Mouse (Mus musculus) mouse embryonic stem cell (cell line): Measurements from ENCODE around the gene Psmd8.

ENCODE experiments used
- in situ Hi-C, 2 experiments: fragments of 300-500 bp; cut with MboI; formaldehyde crosslinking; loops; 1 replicate in 1 of 2; 3 replicates in 1 of 2; pipeline ENCODE4 v1.14.3; 2019 to 2020; ENCODE audit warnings: low sequenced_read_pairs in 2 of 2, low pct_unique_long_range_greater_than_20kb in 1 of 2, mixed read lengths in 1 of 2; ENCODE audit not compliant: unreplicated experiment in 1 of 2

The Psmd8 gene

GRCm38 (mm10) chr7:29171562-29172097 is 8.9 kb downstream of the Psmd8 start:
- in situ Hi-C loops: no loop called here

GRCm38 (mm10) chr7:29170755-29171561 is 9.5 kb downstream of the Psmd8 start:
- in situ Hi-C loops: no loop called here

- in situ Hi-C loops: no loop called here
Observed at GRCm38 (mm10) chr7:29170066-29170754, 10.3 kb downstream of the Psmd8 start, which contains the start of the genes Ggn and Spred3. Gene Ggn (plus strand): TSS chr7:29170210. Gene Spred3 (minus strand): TSS chr7:29170411.

GRCm38 (mm10) chr7:29169231-29170065 is 11.1 kb downstream of the Psmd8 start:
- in situ Hi-C loops: no loop called here

GRCm38 (mm10) chr7:29168791-29169230 is 11.7 kb downstream of the Psmd8 start:
- in situ Hi-C loops: no loop called here

- in situ Hi-C loops: no loop called here
Observed at GRCm38 (mm10) chr7:29168121-29168695, 12.3 kb downstream of the Psmd8 start.

- in situ Hi-C loops: no loop called here
Observed at GRCm38 (mm10) chr7:29167656-29168055, 12.8 kb downstream of the Psmd8 start.

GRCm38 (mm10) chr7:29162750-29163525 is 17.6 kb downstream of the Psmd8 start:
- in situ Hi-C loops: no loop called here

GRCm38 (mm10) chr7:29162294-29162693 is 18.2 kb downstream of the Psmd8 start:
- in situ Hi-C loops: no loop called here

- in situ Hi-C loops: no loop called here
Observed at GRCm38 (mm10) chr7:29158264-29158663, 22.2 kb downstream of the Psmd8 start.

GRCm38 (mm10) chr7:29155838-29156782 is 24.4 kb downstream of the Psmd8 start, which contains the start of gene Fam98c:
Gene Fam98c (minus strand): TSS chr7:29156234.
- in situ Hi-C loops: no loop called here

GRCm38 (mm10) chr7:29155196-29155837 is 25.2 kb downstream of the Psmd8 start:
- in situ Hi-C loops: no loop called here

GRCm38 (mm10) chr7:29154018-29154720 is 26.3 kb downstream of the Psmd8 start:
- in situ Hi-C loops: no loop called here

GRCm38 (mm10) chr7:29151486-29151885 is 29.0 kb downstream of the Psmd8 start:
- in situ Hi-C loops: no loop called here

- in situ Hi-C loops: no loop called here
Observed at GRCm38 (mm10) chr7:29148771-29149170, 31.7 kb downstream of the Psmd8 start.
